Mouse (Mus musculus) fat pad, adult 2 months (tissue): ENCODE measurements around the gene Xlr3a.
"Not testable (repeated sequence)": the region's sequence is repeated elsewhere in the genome, so short reads cannot be mapped to it uniquely, and the experiment has no call there.

Experiments used
- DNase-seq: peaks from one replicate; pipeline ENCODE4 v3.0.0-alpha.2; 2011; ENCODE audit warnings: low read depth, low spot score; ENCODE audit errors: extremely low read depth

The Xlr3a gene

GRCm38 (mm10) chrX:73096941-73097508 lies at the start of gene Xlr3a:
Gene Xlr3a (minus strand): TSS chrX:73097095.
- DNase-seq: not testable (repeated sequence)

- not testable (repeated sequence) for DNase-seq
Measured at GRCm38 (mm10) chrX:73143218-73143618, 46.3 kb upstream of the Xlr3a start.

DNA sequence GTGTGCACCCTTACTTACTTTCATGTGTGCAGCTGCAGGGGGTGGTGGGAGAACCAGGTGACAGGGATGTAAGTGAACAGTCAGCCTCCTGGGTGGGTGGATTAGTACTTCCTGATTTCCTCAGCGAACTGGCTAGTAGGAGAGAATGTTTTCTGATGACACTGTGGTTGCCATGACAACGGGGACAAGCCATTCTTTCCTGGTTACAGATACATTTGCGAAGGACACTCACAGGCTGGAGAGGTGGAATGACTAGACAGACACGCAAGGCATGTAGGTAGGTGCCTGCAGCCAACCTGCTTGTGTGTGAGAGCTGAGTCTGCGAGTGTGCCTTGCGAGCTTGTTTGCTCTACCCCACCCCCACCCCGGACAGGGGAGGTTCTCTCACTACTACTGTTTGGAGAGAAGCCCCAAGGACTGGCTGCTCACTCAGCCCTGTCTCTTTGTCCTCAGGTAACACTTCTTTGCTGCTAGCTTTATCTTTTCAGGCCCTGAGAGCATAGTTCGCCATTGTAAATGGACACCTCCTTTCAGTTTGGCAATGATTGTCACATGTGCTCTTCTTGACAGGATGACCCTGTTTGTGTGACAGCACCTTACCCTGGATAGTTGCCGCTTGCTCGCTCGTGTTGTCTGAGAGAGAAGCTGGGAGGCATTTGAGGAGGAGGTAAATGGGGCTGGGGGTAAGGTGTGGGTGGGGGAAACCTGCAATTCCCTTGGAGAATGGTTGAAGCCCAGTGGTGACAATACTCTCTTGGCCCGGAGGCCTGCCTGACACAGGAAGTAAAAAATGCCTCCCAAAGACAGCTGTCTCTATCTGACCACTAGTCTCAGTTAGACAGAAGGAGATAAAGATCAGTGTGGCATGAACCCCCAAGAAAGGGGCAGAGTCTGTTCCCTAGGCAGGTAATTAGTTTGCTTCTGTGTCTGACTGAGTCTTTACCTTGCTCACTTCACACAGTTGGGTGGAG lies 26.2 kb upstream of the Xlr3a start:
- DNase-seq: not testable (repeated sequence)

GRCm38 (mm10) chrX:73116747-73117146 lies 19.9 kb upstream of the Xlr3a start, which contains the start of gene Gm14685:
Gene Gm14685 (plus strand): TSS chrX:73117047.
- DNase-seq: not testable (repeated sequence)

DNA sequence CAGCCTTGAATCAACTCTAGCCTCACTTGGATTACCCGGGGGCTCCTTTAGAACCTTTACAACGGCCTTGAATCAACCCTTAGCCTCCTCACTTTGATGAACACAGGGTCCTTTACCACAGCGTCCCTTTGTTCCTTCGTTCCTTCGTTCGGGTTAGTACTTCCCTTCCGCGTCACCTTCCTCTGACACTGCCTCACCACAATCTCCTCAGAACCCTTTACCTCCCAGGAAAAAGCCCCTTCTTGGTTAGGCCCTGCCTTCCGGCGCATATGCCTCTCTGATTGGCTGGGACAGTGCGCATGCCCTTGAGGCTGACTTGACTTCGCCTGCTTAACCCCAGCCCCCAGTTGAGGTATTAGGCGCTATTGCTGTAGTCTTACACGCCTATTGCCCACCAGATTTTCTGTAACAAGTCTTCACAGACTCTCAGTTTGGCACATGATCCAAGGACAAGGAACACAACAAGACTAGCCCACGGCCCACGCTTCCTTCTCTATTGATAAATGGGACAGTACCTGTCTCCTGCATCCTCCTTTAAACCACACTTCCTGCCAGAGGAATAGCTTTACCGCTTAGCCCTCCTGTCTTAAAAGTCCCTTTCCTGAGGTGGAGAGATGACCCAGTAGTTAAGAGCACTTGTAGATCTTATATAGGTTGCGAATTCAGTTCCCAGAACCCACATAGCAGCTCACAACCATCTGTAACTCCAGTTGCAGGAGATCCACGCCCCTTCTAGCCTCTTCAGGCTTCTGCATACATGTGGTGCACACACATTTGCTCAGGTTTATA lies 14.4 kb downstream of the Xlr3a start, which contains the start of gene Xlr4a:
Gene Xlr4a, minus strand, starts transcription at position 212 of the 789 bp plus-strand sequence.
- not testable (repeated sequence) for DNase-seq

DNA sequence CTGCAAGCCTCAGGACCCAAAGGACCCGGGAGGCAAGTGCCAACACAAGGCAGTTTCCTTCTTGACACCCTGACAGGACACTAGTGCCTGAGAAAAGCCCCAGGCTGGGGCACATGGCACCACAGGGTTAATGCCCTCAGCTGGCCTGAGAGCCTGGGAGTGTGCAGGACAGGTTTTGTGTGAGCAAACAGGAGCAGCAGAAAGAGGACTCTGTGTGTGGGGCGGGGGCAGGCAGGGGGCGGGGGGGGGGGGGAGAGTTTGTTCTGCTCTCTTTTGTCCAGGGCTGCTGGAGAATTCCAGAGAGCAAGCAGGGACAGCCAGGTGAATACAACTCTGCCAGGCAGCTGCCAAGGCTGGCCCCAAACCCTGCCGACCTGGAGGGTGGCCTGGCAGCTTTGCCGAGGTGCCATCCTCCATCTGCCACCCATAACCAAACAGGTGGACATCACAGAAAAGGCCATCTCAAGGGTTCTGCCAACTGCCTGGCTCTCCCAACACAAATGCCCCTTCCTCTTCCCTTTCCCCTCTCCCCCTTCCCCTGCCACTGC lies 30.1 kb downstream of the Xlr3a start:
- not testable (repeated sequence) for DNase-seq

GRCm38 (mm10) chrX:73064415-73064793 lies 32.5 kb downstream of the Xlr3a start, which contains the start of gene Pnma3:
Gene Pnma3 (plus strand): TSS chrX:73064787.
- DNase-seq: no peak

GRCm38 (mm10) chrX:73063512-73064414 lies 33.1 kb downstream of the Xlr3a start:
- DNase-seq: no peak

DNA sequence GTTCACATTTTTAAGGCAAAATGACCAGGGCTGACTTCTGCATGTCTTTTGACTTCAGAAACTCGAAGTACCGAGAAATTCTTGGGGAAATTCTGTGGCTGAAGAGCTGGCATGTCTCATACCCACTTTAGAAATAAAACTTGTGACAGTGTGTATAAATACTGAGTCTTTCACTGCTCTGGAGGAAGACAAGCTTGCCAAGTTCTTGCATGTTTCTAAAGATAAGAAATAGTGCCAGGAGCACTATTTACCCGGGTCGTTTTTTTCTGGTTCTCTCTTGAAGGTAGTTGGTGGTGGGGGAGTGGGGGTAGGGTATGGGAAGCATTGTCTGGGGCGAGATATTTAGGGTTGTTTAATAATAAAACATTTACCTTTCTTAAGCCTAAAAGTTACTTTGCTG lies 34.6 kb downstream of the Xlr3a start:
- DNase-seq: no peak

DNA sequence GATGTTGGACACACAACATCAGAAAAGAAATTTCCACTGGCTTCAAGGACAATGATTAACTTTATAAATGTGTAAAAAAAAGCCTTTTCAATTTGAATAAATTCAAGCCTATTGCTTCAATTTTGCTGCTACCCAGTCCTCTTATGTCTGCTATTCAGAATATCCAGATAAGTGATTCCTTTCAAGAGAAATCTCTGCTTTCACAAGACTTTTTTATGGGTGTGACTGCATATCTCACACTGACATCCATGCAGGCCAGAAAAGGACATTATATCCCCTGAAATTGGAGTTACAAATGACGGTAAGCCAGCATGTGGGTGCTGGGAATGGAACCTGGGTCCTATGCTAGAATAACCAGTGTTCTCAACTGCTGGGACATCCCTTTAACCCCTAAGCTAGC lies 35.4 kb downstream of the Xlr3a start:
- DNase-seq: no peak

DNA sequence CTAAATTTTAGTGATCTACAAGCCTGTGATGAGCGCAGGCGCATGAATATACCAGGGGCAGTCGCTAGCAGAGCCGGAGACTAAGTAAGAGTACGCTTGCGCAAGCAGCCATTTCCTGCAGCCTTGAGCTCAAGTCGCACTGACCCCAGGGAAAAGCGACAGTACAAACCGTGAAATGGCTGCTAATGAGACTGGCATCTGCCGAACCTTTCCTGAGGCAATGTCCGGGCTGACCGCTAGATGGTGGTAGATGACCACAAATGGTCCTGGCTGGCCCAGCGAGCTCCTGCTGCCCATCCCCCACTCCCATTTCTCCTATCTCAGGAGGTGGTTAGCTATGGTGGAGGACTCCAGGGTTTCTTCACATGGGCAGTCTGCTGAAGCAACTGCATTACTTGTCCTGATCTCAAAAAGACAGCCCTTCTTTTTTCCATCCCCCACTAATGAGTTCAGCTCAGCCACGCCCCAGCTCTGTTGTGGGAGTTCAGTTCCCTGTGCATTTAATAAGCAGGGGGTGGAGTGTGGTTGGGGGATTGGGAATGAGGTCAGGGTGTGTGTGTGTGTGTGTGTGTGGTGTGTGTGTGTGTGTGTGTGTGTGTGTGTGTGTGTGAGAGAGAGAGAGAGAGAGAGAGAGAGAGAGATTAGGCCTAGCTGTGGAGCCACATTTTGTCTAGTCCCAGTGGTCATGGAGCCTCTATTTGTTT lies 42.9 kb downstream of the Xlr3a start:
- no peak for DNase-seq

GRCm38 (mm10) chrX:73039666-73040065 lies 57.2 kb downstream of the Xlr3a start:
- no peak for DNase-seq

DNA sequence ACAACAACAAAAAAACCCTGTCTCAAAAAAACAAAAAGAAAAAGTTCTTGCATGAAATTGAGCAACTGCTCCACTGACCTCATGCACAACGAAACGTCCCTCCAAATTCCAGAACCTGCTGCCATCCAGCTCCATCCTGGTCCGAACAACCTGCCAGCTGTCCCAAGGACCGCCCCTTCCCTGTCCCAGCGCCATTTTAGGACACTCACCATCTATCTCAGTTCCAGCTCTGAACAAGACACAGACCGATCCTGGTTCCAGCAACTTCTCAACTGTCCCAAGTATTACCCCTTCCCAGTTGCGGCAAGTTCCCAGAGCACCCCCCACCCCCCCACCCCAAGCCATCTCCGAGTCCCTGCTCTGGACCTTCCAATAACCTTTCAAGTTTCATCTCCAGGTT lies 58.1 kb downstream of the Xlr3a start:
- no peak for DNase-seq

- DNase-seq: no peak
Measured at GRCm38 (mm10) chrX:73037003-73037402, 59.9 kb downstream of the Xlr3a start, which contains the start of gene Pnma5. Gene Pnma5 (minus strand): TSS chrX:73037103.
